Mouse (Mus musculus) hematopoietic stem cell, adult 5-6 weeks (primary cell): ENCODE data around the gene Cbfa2t3. TPM values are rescaled to one million over a fixed set of nuclear protein-coding genes. Genes with fewer than 3 reads are reported as not detected.

Experiments used
- ATAC-seq, 2 experiments: fragments of 125-278 bp in 1 of 2; replicated peaks in 1 of 2; 2 replicates each; pipeline ENCODE4 v1.8.0; 2016 to 2017; ENCODE audit warnings: inconsistent platforms in 2 of 2, mild to moderate bottlenecking in 2 of 2, moderate number of reproducible peaks in 2 of 2, low read depth in 1 of 2, moderate TSS enrichment in 1 of 2; ENCODE audit not compliant: low FRiP score in 2 of 2, poor library complexity in 2 of 2, severe bottlenecking in 2 of 2, insufficient read depth in 1 of 2, low TSS enrichment in 1 of 2
- total RNA-seq: library from RNA; stranded (forward); fragments of 172-1452, 232-1000 nt; gene quantifications from 2 replicates; pipeline ENCODE4 v1.2.3, GENCODE M21; 2017

The Cbfa2t3 gene
- 15.9 and 20.5 TPM in 2 replicates for total RNA-seq

DNA sequence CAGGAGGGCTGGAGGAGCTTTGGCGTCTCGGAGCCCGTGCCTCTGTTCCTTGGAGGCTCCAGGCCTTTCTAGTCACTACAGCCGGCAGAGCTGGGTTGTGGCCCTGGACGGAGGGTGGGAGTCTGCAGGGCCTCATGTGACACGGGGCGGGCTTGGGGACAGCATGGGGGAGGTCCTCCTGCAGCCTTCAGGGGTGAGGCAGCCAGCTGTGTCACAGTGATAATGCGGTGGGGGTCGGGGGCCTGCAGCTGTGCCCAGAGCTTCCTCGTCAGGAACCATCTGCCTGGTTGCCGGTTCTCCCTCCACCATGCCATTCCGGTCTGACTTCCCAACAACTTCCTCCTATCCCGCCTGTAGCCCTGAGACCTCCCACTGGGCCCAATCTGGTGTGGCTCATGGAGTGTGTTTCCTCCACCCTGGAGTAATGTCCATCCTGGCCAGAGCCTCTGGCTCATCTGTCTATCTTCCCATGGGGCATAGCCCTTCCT lies at the start of gene Cbfa2t3:
TSS of gene Cbfa2t3 (minus strand) at position 105 of the 488 bp plus-strand sequence.
- ATAC-seq = peak; percentile 58 to 59

DNA sequence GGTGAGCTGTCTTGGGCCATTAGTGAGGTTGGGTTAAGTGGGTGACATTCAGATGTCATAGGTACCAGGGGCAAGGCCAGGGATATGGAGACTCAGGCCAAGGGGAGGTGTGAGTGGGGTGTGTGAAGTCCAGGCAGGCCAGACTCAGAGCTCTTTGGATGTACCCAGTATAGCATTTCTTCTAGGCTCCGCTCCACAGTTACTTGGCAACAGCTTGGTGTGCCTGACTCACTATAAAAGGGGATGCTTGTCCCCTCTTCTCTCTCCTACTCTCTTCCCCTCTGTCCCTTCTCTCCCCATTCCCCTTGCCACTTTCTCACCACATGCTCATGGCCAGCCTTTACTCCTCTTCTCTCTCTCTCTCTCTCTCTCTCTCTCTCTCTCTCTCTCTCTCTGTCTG lies 48.9 kb upstream of the Cbfa2t3 start:
- ATAC-seq = no peak

DNA sequence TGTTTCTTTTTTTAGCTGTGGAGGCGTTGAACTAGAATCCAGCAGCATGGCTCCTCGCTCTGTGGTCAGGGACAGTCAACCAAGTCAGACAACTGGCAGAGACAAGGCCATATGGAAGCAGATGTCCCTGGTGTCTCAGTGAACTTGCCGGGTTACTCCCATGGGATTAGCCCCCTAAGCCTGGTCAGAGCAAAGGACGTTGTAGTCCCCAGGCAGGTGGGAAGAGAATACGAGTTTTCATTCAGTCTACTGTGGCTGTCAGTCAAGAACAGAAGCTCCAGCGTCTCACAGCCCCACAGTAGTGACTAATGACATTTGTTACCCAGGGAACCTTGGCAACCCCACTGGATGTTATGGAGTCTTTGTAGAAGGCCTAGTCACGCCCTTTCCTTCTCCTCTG lies 47.5 kb upstream of the Cbfa2t3 start:
- no peak for ATAC-seq

DNA sequence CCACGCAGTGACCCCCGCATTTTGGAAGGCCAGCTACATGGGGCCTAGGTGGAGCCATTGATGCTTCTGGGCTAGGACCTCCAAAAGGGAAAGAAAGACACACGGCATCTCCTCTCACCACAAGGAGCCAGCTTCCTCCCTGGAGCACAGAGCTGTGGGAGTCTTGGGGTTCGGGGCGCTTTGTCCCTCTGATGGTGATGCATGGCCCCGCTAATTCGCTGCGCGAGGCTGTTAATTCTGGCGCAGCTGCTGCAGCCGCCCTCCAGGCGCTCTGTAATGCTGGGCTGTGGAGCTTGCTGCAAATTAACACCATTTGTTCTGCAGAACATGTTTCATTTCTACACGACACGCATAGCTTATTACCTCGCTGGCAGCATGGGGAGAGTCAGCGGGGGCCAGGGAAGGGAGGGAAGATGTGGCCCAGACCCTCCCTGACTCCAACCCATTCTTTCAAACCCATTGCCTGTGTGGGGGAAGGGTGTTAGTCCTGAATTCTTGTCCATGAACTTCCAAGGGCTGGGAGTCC lies 46.9 kb upstream of the Cbfa2t3 start:
- ATAC-seq = no peak

DNA sequence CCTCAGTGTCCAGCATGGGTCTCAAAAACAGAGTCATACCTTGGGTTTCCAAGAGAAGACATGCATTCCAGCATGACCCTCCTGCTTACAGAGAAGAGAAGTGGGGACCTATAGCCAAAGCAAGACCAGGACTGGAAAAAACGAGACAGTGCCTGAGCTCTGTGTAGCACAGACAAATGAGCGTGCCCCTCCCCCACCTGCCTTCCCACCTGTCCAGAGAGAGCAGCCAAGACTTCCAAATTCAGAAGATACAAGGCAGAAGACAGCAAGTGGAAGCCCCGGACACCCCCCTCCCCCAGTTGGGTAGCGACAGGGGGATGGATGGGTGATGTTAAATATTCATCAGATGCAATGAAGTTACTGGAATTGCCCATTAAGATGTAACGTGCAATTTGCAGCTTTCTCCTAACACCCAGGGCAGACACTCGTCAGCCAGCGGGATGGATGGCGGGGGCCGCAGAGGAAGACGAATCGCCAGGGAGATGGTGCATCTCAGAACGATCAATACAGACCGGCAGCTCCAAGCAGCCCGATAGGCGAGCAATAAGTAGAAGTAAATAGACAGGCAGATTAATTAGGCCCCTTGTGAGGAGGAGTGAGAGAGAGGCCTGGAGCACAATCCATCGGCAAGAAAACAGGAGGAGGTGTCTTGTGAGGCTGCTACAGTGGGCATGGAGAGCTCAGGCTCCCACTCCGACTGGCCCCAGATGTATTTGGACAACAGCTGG lies 46.3 kb upstream of the Cbfa2t3 start:
- no peak for ATAC-seq

DNA sequence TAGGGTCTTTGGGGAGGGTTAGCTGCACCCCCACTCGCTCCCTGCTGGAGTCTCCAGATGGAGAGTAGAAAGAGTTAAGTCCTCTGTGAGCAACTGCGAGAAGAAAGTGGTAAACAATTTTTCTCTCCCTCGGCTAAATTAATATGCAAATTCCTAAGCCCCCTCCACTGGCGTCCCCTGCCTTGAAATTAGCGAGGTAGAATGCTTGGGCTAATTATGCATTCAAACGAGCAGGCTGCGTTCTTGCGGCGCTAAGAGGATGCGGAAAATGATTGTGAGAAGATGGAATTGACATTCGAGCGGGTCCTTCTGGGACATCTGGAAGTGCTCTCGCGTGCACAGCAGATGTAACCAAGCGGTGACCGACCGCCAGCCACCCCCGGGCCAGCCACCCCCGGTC lies 43.6 kb upstream of the Cbfa2t3 start:
- no peak for ATAC-seq

DNA sequence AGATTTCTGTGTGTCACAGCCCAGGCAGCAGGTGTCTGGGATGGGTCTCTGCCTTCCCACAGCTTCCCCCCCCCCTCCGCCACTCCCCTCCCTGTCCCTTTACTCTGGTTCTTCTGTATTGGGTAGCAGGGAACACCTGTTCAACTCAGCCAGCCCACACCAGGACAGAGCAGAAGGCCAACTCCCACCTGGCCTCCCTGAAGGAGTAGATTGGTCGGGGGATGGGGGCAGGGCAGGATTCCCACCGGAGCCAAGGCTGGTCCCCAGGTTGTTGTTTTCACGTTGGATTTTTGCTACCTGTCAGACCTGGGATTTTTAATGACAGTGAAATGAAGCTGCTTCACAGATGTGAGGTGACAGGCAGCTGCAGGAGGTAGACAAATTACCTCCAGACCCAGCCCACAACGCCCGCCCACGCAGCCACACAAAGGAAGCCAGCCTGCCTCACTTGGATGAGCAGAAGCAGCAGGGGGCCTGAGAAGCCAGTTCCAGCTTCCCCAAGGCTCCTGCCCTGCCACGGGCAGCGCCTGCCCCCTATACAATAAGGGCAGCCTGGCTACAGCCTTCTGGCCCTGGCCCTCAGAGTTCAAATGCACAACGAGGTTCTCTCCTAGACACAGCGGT lies 40.3 kb upstream of the Cbfa2t3 start:
- ATAC-seq = peak; percentile 14 to 30; a peak in 1 of 4 replicates

DNA sequence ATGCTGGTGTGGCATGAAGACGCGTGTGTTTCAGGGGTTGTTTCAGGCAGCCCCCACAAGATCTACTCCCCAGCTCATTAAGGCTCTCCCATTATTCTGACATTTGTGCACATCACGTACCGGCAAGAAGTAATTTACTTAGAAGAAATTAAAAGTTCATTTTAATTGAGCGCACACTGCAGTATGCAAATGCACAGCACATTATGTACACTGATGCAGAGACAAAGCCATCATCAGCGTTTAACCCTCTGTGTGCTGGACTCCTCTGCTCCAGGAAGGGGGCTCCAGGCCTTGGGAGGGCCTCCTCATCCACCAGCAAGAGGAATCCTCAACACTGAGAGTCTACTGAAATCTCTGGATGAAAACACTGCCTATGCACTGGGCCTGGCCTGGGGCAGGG lies 39.0 kb upstream of the Cbfa2t3 start:
- no peak for ATAC-seq

DNA sequence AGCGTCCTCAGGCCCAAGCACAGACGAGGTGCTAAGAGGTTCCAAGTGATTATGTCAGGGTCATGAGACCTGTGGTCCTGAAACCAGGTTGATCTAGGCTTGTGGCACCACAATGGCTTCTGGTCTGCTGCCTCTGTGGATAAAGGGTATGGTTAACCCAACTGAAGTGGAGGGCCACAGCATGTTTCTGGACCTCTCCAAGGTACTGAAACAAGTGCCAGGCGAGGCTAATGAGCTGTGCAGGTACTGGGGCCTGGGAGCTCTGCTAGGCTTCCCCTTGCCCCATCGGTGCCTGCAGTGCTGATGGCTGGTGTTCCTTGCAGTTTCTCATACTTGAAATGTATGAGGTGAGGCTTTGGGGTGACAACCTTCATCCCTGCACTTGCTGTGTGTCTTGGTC lies 38.2 kb upstream of the Cbfa2t3 start:
- ATAC-seq = 0 out of 4 replicates have a peak, but pooled peaks of 1 of the 2 experiments have one; percentile 40

DNA sequence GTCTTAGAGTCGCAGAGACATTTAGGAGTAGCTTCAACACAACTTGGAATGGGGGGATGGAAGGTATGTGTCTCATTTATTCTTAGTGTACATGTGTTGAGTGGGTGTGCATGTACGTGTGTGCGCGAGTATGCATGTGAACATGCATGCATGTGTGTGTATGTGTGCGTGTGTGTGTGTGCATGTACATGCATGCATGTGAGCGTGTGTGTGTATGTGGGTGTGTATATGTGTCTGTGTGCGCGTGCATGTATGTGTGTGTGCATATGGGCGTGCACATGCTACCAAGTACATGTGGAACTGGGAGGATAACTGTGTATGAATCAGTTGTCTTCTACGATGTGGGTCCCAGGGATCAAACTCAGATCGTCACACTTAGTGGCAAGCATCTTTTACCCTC lies 37.7 kb upstream of the Cbfa2t3 start:
- no peak for ATAC-seq

DNA sequence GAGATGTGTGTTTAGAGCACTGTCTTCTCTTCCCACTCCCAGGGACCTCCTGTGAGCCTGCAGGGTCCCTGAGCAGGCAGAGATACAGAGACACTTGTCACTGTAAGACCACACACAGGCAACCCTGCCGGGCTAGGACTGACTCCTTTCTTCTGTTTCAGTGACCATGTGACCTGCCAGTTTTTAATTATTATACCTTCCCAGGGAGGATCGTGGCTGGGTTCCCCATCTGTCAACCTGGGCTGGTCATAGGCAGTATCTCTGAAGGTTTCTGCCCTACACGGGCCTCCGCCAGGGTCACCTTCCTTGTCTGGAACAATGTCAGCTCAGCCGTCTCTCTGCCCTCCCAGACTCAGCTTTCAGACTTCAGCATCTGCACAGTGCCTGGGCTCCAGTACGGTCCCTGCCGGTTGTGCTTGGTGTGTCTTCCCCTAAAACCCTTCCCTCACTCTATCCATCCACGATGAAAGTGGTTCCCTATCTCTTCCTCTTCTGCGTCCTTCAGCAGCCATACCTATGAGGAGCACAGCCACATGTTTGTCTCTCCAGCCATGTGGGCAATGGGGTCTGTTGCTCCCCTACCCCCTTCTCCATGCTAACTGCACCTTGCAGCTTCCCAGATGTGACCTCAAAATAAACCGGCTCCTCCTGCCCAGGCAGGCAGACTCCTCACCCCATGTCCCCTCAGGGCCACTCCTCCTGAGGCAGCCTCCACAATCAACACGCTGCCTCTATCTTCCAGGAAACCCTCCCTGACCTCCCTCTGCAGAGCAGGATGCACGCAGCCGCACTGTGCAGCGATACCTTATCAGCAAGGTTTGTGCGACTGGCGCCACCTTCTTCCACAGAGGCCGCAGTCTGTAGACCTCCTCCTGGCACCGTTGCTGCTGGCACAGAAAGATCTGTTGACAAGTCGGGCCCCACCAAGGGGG lies 36.9 kb upstream of the Cbfa2t3 start:
- peak; percentile 46 to 66 for ATAC-seq

DNA sequence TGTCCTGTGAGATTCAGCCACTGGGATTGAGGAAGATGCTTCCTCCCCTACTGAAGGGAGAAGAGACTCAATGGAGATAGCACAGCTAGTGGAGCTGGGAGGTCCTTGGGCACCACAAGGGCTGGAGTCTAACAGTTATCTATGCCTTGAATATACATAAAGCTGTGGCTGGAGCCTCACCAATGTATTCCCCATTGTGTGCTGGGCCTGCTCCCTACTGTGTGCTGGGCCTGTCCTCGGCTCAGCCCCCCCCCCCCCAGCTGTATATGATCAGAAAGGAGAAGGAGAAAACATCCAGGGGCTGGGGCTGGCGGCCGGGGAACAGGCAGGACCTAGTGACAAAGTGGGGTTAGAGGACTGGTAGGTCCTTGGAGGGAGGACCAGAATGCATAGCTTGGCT lies 36.2 kb upstream of the Cbfa2t3 start:
- ATAC-seq = no peak

DNA sequence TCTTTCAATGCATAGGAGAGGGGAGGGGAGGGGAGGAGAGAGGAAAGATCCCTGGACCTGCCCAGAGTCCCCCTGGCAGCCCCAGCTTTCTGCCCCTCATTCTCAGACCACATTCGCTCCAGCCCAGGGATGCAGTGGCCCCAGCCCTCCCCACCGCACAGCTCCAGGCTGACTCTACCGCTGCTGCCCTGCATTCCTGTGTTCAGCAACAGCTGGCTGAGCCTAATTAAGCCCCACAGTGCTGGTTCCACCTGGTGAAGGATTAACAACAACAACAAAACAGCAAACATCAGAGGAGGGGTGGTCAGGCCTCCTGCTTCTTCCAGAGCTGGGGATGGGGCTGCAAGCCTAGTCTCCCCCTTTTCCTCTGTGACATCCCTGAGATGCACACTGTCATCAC lies 29.7 kb upstream of the Cbfa2t3 start:
- ATAC-seq = no peak

DNA sequence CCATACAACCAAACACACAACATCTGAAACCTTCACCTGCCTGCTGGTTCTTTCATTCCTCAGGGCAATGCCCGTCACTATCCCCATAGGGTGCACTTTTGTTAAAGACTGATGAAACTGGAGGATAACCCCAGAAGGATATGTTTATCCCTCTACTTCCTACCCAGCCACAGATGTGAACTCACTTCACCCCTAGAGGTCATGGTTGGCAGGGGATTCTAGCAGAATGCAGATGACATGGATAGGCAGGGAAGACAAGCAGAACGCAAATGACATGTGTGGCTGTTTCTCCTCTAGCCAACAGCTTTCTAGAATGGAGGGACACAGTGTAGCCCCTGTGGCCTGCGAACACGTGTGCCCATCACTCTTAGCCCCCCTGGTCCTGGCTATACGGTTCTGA lies 28.5 kb upstream of the Cbfa2t3 start:
- 0 out of 4 replicates have a peak, but pooled peaks have one; percentile 41 to 42 for ATAC-seq

DNA sequence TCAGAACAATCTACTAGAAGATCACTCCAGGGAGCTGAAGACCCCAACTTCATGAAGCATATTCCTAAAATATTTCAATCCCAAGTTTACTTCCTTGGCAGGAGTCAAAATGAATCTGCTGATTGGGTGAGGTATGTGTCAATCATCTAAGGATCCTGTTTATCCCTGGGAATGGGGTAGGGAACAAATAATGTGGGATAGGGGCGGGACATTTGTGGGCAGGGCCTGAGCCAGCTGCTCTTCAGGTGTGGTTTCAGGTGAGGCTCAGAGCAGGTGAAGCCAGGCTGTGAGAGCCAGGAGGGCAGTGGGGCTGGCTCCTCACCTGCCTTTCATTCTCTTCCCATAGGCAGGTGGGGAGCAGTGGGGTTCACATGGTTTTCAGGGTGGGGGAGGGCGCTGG lies 27.9 kb upstream of the Cbfa2t3 start:
- ATAC-seq = no peak

DNA sequence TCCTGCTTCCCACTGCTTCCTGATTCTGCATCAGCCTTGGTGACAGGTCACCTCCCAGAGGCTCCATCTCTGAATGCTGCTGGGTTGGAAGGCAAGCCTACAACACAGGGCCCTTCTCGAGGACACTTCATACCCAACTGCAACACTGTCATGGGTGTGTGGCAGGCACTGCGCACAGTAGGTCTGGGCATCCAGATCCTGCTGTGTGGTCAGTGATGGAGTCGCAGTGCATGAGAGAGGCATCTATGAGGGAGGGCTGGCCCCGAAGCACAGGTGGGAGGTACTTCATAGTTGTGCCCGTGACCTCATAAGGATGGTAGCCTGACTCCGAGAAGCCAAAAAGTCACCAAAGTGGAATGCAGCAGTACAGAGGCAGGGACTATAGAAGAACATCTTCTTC lies 26.3 kb upstream of the Cbfa2t3 start:
- no peak for ATAC-seq

DNA sequence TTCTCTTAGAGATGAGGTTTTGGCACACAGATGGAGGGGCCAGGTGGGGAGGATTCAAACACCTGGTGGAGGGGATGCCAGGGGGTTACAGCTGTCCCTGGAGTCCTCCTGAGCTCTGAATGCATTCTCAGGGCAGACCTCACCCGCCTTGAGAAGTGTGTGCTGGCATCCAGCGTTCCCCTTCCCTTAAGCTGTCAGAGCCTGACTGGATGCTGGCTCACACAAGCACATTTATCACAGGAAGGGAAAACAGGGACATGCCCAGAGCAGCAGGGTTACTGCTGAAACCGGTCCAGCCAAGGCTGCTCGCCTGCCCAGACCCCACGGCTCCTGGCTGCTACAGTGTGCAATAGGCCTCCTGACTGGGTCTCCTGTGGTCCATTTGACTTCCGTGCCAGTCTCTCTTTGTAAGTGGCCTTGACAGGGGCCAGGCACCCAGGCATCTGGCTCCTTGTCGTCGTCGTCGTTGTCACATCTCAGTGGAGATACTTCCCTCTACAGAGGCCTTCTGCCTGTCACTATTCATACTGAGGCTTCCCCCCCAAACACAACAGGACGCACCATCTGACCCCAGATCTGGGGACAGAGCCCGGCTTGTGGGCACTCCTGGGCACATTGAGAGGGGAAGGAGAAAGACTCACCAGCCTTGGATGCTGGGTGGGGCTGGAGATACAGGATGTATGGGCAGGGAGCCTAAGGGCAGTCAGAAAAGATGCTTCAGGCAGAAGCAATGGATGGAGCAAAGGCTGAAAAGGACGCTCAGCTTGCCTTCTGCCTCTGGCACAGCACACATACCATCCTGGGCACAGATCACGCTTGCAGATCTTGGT lies 22.1 kb upstream of the Cbfa2t3 start:
- 0 out of 4 replicates have a peak, but pooled peaks of 1 of the 2 experiments have one; percentile 8 for ATAC-seq
